Mouse (Mus musculus): Measurements from ENCODE around the gene Slc35d3.

DNA sequence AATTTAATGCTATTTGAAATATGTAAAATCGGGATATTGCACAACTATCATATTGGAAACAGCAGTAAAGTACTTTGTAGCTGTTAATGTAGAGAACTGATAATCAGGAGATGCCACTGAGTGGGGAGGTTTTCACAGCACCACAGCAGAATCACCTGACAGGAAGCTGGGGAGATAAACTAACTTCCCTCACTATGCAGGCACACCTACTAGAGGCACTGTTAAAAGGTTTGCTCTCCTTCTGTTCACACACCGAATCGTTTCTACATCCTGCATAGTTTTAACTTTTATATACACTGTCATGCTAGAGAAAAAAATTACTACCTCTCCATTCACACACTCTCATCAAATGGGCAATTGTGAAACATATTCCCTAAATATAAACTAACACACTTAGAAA, 35.0 kb upstream of the Slc35d3 start:
- TF ChIP-seq CTCF (IDR thresholded peaks at IDR 0.05) (no peak), EP300 (IDR thresholded peaks at IDR 0.05) (no peak)
